Mouse (Mus musculus): ENCODE data around the gene Rpa2. TPM values are rescaled to one million over a fixed set of nuclear protein-coding genes. Genes with fewer than 3 reads are reported as not detected.
A peak's percentile ranks its signal among the peaks of the same experiment; 100 is the strongest.
"Not testable (repeated sequence)": the region's sequence is repeated elsewhere in the genome, so short reads cannot be mapped to it uniquely, and the experiment has no call there.

The Rpa2 gene
- 10 to 100 TPM; 10.8 to 13.6 TPM for total RNA-seq (2021)
- long read RNA-seq, experiment 1, transcript Rpa2-201 (9 exons, 1,813 nt), result major isoform, 15 of 18 reads
- long read RNA-seq, experiment 1, partial matches to known transcripts, result 2 of 18 reads
- long read RNA-seq, experiment 1, other reads (novel, unspliced or antisense), result 1 of 18 reads
- long read RNA-seq, experiment 2, transcript Rpa2-201 (9 exons, 1,813 nt), result major isoform, 11 of 12 reads
- long read RNA-seq, experiment 2, partial matches to known transcripts, result 0 of 12 reads
- long read RNA-seq, experiment 2, other reads (novel, unspliced or antisense), result 1 of 12 reads

DNA sequence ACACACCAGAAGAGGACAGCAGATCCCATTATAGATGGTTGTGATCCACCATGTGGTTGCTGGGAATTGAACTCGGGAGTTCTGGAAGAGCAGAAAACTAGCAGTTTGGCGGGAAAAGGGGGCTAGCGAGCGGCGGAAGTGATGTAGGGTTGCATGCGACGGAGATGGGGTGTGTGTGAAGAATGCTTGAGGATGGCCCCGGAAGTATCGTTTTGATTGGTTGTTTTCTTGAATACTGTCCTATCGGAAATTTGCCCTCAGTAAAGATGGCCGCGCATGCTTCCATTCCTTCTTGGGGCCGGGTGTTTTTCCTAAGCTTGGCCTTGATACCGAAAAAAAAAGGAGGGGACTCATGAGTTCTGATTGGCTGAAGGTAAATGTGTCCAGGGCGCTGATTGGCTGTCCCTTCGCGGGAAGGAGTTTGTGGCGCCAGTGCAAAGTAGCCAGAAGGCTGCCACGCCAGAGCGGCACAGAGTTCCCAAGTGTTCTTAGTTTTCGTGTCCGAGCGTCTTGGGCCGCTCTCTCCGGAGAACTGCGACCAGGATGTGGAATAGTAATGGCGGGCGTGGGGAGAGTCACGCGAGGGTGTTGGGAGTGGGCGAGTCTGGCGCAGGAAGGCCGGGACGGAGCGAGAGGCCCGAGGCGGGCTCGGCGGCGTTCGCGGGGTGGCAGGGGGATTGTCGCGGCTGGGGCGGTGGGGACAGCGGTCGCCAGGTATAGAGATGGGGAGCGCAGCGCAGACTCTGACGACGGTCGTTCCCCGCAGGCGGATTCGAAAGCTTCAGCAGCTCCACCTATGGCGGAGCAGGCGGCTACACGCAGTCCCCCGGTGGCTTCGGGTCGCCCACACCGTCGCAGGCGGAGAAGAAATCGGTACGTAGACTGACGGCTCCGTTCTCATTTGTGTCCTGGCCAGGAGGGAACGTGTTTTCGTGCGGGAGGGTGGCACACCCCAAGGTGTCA is at the start of gene Rpa2:
TSS of gene Rpa2 (plus strand) at position 419 of the 963 bp plus-strand sequence.
- peak; percentile 96 to 97 for DNase-seq

GRCm38 (mm10) chr4:132728233-132728632 is 39.9 kb upstream of the Rpa2 start:
- no peak for DNase-seq

DNA sequence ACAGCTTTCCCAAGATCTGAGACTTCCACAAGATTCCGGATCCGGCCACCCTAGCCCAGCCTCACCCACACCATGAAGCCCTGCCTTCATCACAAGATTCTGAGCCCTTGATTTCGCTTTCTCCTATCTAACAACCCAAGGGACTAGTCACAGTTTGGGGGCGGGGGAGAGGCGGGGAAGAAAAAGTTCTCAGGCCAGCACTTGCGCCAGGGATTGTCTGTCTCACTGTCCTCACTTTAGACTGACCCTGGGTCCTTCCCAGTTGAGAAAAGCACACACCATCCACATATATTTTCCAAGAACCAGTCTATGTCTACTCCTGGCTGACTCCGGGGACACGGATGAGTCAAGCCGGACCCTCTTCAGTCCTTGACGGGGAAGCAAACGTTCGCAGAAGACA is 36.5 kb upstream of the Rpa2 start:
- peak in 1 of 2 experiments; percentile 24 for DNase-seq

DNA sequence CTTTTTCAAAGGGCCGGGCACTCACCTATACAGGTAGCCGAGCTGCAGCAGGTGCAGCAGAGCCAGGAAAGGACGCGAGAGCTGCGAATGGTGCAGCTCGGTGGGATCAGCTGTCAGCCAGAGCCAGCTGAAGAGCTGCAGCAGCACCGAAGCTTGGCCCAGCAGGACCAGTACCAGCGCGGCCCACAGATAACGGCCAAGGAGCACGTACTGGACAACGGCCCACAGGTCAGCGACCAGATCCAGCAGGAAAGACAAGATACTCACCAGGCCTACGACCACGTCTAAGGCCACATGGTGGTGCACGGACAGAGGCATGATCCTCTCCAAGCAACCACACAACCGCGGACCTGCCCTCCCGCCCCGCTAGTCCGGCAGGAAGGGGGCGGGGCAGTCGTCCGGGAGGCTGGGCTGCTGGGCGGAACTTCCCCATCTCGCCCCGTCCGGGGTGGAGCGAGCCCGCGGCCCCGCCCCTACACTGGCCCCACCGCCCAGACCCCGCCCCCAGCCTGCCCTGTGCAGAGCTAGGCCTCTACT is 35.9 kb upstream of the Rpa2 start, which contains the start of gene Xkr8:
TSS of gene Xkr8 (minus strand) at position 399 of the 537 bp plus-strand sequence.
- DNase-seq, result peak; percentile 96 to 99

DNA sequence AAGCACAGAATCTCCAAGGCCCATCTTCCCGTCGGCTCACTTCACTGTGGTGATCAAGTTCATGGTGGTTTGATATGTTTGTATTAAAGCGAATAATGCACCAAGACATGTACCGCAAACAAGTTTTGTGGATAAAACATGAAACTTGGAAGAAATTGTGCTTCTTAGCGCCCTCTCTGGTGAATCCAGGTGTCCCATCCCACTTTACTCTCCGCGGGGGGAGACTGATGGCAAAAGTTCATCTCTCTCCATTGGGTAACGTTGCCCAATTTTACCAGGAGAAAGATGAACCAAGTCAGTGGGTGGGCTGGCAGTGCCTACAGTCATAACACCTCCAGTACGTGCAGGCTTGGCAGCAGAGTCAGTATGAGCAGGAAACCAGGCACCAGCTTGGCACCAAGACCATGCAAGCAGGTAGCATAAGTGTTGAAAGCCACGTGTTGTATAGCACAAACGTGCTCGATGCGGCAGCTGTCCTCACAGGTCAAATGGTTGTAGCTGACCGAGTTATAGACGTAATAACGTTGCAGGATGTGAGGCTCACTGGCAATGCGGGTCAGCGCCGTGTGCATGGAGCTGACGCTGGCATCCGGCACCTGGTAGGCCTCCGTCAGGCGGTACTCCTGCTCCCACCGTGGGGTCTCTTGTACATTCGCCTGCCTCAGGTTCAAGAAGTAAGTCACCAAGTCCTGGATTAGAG is 34.9 kb upstream of the Rpa2 start:
- DNase-seq, result no peak

- no peak for DNase-seq
Measured at GRCm38 (mm10) chr4:132734766-132735165, 33.4 kb upstream of the Rpa2 start.

DNA sequence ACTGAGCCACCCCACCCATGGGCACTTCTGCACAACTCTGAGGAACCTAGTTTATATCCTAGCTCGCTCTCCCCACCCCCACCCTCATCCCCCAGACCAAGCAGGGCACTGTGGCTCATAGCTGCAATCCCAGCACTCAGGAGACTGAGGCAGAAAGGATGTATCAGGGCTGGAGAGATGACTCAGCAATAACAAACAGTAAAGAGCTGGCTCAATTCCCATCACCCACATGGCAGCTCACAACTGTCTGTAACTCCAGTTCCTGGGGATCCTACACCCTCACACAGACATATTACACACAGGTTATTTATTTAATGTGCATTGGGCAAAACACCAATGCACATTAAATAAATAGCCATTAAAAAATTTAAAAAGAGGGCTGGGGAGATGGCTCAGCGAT is 32.7 kb upstream of the Rpa2 start:
- no peak for DNase-seq

DNA sequence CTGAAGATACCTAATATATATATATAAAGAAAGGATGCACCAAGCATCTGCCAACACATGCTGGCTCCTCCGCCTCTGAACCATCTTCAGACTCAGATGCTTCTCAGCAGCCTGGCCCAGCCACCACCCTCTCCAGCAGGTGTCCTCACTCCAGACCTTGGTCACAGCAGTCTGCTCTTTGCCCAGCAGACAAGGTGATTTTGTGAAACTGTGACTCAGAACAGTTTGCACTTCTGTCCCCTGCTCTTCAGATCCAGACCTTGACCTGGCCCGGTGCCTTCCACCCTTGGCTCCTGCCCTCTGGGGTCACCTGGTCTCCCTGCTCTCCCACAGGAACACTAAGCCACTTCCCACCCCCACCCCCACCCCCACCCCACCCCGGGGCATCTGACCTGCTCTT is 32.2 kb upstream of the Rpa2 start:
- no peak for DNase-seq

- not testable (repeated sequence) for DNase-seq
Measured at GRCm38 (mm10) chr4:132737154-132737553, 31.0 kb upstream of the Rpa2 start.

DNA sequence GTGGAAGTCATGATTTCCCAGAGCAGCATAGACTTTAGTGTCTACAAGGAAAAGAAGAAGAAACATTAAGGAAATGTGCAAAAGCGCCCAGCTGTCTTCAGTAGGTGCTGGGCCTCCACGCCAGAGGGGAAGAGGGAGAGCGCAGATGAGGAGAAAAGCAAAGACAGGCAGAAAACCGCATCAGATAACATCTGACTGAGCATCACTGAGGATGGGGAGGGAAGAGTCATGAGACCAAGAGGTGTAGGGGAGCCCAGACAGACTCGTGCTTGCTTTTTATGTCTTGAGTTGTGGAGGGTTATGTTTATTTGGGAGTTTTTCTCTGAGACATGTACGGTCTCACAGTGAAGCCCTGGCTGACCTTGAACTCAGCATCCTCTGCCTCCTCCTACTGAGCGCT is 26.6 kb upstream of the Rpa2 start:
- no peak for DNase-seq

- peak in 1 of 2 experiments; percentile 40 for DNase-seq
Measured at GRCm38 (mm10) chr4:132743992-132744911, 23.9 kb upstream of the Rpa2 start.

- DNase-seq, result no peak
Measured at GRCm38 (mm10) chr4:132746911-132747517, 21.1 kb upstream of the Rpa2 start.

GRCm38 (mm10) chr4:132747664-132748259 is 20.4 kb upstream of the Rpa2 start:
- DNase-seq, result peak; percentile 31 to 44

- DNase-seq, result peak in 1 of 2 experiments; percentile 38
Measured at GRCm38 (mm10) chr4:132748778-132749177, 19.4 kb upstream of the Rpa2 start.

GRCm38 (mm10) chr4:132749258-132749982 is 18.7 kb upstream of the Rpa2 start:
- no peak for DNase-seq

DNA sequence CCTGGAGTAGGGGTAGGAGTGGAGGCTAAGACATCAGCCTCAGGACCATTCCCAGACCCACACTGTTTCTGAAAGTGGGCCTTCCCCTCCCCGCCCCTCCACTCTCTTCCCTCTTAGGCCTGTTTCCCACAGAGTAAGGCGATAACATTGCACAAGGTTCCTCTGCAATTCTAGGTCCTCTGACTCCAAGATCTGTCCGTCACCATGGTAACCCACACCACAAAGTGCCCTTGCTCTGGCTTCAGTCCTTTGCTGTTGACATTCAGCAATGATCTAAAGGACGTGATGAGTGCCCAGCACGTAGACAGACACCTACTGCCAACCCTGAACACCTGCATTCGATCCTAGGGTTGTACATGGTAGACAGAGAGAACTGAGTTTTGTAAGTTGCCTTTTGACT is 15.1 kb upstream of the Rpa2 start:
- DNase-seq, result peak; percentile 43 to 61

DNA sequence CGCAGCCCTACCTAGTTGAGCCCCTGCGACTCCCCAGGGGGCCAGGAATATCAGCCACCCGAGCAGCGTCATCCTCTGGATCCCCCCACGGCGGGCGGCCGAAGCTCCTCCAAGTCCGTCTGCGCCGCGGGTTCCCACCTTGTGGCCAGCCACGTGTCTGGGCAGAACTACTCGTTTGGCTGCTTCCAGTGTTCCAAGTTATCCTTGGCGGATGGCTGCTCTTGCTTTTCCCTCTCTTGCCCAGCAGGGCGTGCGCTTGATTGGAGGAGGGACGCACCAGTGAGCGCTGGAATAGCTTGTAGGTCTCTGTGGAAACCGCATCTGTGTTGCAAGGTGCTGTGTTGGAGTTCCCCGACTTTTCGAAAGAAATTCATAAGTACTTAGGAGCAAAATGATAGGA is 11.2 kb upstream of the Rpa2 start, which contains the start of gene Smpdl3b:
TSS of gene Smpdl3b (minus strand) at position 279 of the 400 bp plus-strand sequence.
- peak; percentile 82 to 87 for DNase-seq

DNA sequence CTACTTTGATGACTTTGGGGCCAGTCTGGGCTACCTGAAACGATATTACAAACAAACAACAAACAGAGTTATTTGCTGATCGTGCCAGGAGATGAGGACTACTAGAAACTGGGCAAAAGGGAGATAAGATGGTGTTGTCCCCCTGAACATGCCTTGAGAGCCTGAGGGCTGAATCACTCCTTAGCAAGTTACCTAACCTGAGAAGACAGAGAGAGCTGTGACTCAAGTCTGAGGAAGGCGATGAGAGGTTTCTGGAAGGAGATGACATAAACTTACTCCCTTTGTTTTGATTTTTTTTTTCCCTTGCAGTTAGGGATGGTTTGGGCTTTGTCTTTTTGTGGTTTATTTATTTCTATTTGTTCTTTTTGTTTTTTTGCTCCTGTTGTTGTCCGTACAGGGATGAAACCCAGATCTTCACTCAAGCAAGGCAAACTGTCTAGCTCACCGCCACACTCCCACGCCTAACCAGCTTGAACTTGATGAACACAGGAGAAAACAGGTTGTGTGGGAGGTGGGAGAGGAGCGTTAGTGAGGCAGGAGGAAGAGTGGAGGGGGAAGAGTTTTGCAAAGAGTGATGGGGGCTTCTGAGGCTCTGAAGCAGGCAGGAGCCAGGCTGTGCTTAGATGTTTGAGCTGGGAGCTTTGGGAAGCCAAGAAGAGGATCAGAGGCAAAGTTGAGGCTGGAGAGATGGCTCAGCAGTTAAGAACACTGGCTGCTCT is 10.3 kb upstream of the Rpa2 start:
- DNase-seq, result no peak

GRCm38 (mm10) chr4:132760296-132760695 is 7.8 kb upstream of the Rpa2 start:
- no peak for DNase-seq
